13 mouse cellular contexts compared by ENCODE assay signal in genomic region chr12:85095146-85095545, GRCm38 (mm10). TPM values are rescaled to one million over a fixed set of nuclear protein-coding genes. Genes with fewer than 3 reads are reported as not detected.
DNase-seq lines count a peak whose midpoint lies in the region; ATAC-seq and TF ChIP-seq lines count a peak whose summit lies in the region.
"Had no signal": no experiment of that assay in that cellular context is flagged by ENCODE, and none has a peak within 500 bp of the region (broad histone marks: within the 10 kb centered on the region; RNA-seq: fewer than 3 reads in every experiment).

No protein-coding gene starts in this region.

- H3K9ac ChIP-seq in hindbrain, postnatal 0 days (replicated peaks; ENCODE audit: low read length), result 0 out of 2 replicates have a peak overlapping the region, but pooled peaks have one; percentile 13
- no peak overlapping the region for H3K9ac ChIP-seq in hindbrain, embryonic 13.5 days
- no peak overlapping the region for H3K9ac ChIP-seq in embryonic facial prominence, embryonic 14.5 days (ENCODE audit: low read depth, low read length)
- H3K9ac ChIP-seq: heart, embryonic 13.5 days; hindbrain, embryonic 15.5 days had no signal

- peak overlapping the region; percentile 61 for H3K27ac ChIP-seq in gastrocnemius, adult 2 months
- no peak overlapping the region for H3K27ac ChIP-seq in hindbrain, postnatal 0 days
- no peak overlapping the region for H3K27ac ChIP-seq in hindbrain, embryonic 13.5 days
- 0 out of 2 replicates have a peak overlapping the region, but pooled peaks have one; percentile 10 for H3K27ac ChIP-seq in embryonic facial prominence, embryonic 14.5 days (replicated peaks; ENCODE audit: low read depth, low read length)
- H3K27ac ChIP-seq in limb, embryonic 10.5 days, result peak overlapping the region; percentile 39; the same call in 1 of the 2 replicates
- H3K27ac ChIP-seq: heart, embryonic 13.5 days; hindbrain, embryonic 15.5 days had no signal

- no peak for TF ChIP-seq CTCF in gastrocnemius, adult 2 months (IDR thresholded peaks at IDR 0.05)
- TF ChIP-seq CTCF in hindbrain, postnatal 0 days (IDR thresholded peaks at IDR 0.05; ENCODE audit: low read depth), result no peak

- no peak overlapping the region for H3K4me3 ChIP-seq in gastrocnemius, adult 2 months
- H3K4me3 ChIP-seq in hindbrain, postnatal 0 days (ENCODE audit: low read length), result no peak overlapping the region
- no peak overlapping the region for H3K4me3 ChIP-seq in hindbrain, embryonic 13.5 days
- H3K4me3 ChIP-seq in embryonic facial prominence, embryonic 14.5 days (ENCODE audit: low read depth, low read length), result no peak overlapping the region
- no peak overlapping the region for H3K4me3 ChIP-seq in limb, embryonic 10.5 days
- H3K4me3 ChIP-seq: heart, embryonic 13.5 days; hindbrain, embryonic 15.5 days had no signal

- no peaks in the 10 kb centered on the region for H3K36me3 ChIP-seq in hindbrain, postnatal 0 days (ENCODE audit: insufficient read depth, low read length)
- H3K36me3 ChIP-seq in hindbrain, embryonic 13.5 days, result 0 out of 2 replicates have a peak, but pooled peaks cover 3% of the 10 kb centered on the region
- no peaks in the 10 kb centered on the region; the same call in 1 of the 2 replicates for H3K36me3 ChIP-seq in embryonic facial prominence, embryonic 14.5 days (ENCODE audit: control insufficient read depth, insufficient read depth, low read length)
- 0 out of 2 replicates have a peak, but pooled peaks cover 4% of the 10 kb centered on the region for H3K36me3 ChIP-seq in limb, embryonic 10.5 days
- H3K36me3 ChIP-seq: heart, embryonic 13.5 days; hindbrain, embryonic 15.5 days had no signal

- intact Hi-C loops in gastrocnemius, adult 2 months (cut with DNase I), result no loop called here

- no peaks in the 10 kb centered on the region for H3K4me1 ChIP-seq in hindbrain, postnatal 0 days (ENCODE audit: insufficient read depth, low read length)
- peaks cover 12% of the 10 kb centered on the region for H3K4me1 ChIP-seq in hindbrain, embryonic 13.5 days (replicated peaks)
- peaks cover 15% of the 10 kb centered on the region for H3K4me1 ChIP-seq in embryonic facial prominence, embryonic 14.5 days (ENCODE audit: control insufficient read depth, insufficient read depth, low read length)
- H3K4me1 ChIP-seq in limb, embryonic 10.5 days, result peaks cover 28% of the 10 kb centered on the region

- no peak for DNase-seq in gastrocnemius, adult 2 months
- DNase-seq in gastrocnemius, adult 8-10 months (ENCODE audit: low spot score in 2 of 2), result no peak
- no peak for DNase-seq in hindbrain, postnatal 0 days (ENCODE audit: low spot score)
- no peak for DNase-seq in embryonic facial prominence, embryonic 14.5 days (ENCODE audit: low spot score)
- no peak for DNase-seq in limb, embryonic 10.5 days (ENCODE audit: low spot score)
- DNase-seq in MN1 (ENCODE audit: low spot score), result no peak
- DNase-seq: adrenal gland, adult 8-10 months; kidney, adult 11 months had no signal

- 79% methylated on average over 11 of the region's 11 CpGs for WGBS in hindbrain, postnatal 0 days
- WGBS in hindbrain, embryonic 13.5 days, result 86% methylated on average over 11 of the region's 11 CpGs
- 87% methylated on average over 11 of the region's 11 CpGs for WGBS in embryonic facial prominence, embryonic 14.5 days
- 89% methylated on average over 11 of the region's 11 CpGs for WGBS in limb, embryonic 10.5 days

- no peaks in the 10 kb centered on the region for H3K27me3 ChIP-seq in hindbrain, postnatal 0 days (ENCODE audit: insufficient read depth, low read length)
- no peaks in the 10 kb centered on the region for H3K27me3 ChIP-seq in hindbrain, embryonic 13.5 days
- H3K27me3 ChIP-seq in embryonic facial prominence, embryonic 14.5 days (replicated peaks; ENCODE audit: control insufficient read depth, insufficient read depth, low read length), result no peaks in the 10 kb centered on the region
- H3K27me3 ChIP-seq in limb, embryonic 10.5 days (ENCODE audit: low read depth, poor library complexity, severe bottlenecking), result no peaks in the 10 kb centered on the region
- H3K27me3 ChIP-seq: CH12.LX; heart, embryonic 13.5 days; hindbrain, embryonic 15.5 days had no signal

- no peak overlapping the region for H3K4me2 ChIP-seq in hindbrain, postnatal 0 days (ENCODE audit: low read depth, low read length)
- H3K4me2 ChIP-seq in hindbrain, embryonic 13.5 days, result no peak overlapping the region
- H3K4me2 ChIP-seq in embryonic facial prominence, embryonic 14.5 days (ENCODE audit: low read depth, low read length), result no peak overlapping the region
- H3K4me2 ChIP-seq: heart, embryonic 13.5 days; hindbrain, embryonic 15.5 days had no signal

- peak; percentile 19; the same call in 1 of the 2 replicates for ATAC-seq in hindbrain, postnatal 0 days
- no peak for ATAC-seq in hindbrain, embryonic 13.5 days (ENCODE audit: low FRiP score)
- ATAC-seq in embryonic facial prominence, embryonic 14.5 days (ENCODE audit: low read depth), result no peak
- ATAC-seq: forebrain, embryonic 14.5 days had no signal

- H3K9me3 ChIP-seq in hindbrain, postnatal 0 days (ENCODE audit: low read length), result no peaks in the 10 kb centered on the region
- no peaks in the 10 kb centered on the region for H3K9me3 ChIP-seq in hindbrain, embryonic 13.5 days
- no peaks in the 10 kb centered on the region for H3K9me3 ChIP-seq in embryonic facial prominence, embryonic 14.5 days (ENCODE audit: control insufficient read depth, low read length)
- H3K9me3 ChIP-seq in limb, embryonic 10.5 days (replicated peaks), result no peaks in the 10 kb centered on the region
- H3K9me3 ChIP-seq: heart, embryonic 13.5 days; hindbrain, embryonic 15.5 days had no signal

RNA-seq across cellular contexts. Expression of gene Prox2, which starts 15.4 kb away (rescaled TPM):
- total RNA-seq in gastrocnemius, adult 2 months (2021), result 1 to 10 TPM; 1.7 to 3.0 TPM
- 1 to 10 TPM; 2.0 to 3.3 (median 2.6) TPM for total RNA-seq in gastrocnemius, adult 8-10 months (2022)
- 0.68 and 0.79 TPM in 2 replicates for total RNA-seq in hindbrain, postnatal 0 days (2014; rRNA removed)
- 1.4 and 2.0 TPM in 2 replicates for polyA plus RNA-seq in hindbrain, postnatal 0 days (2015; fragmentation: Nextera tagmentation; extraction: Ambion mirVana)
- 2.0 and 2.2 TPM in 2 replicates for polyA plus RNA-seq in hindbrain, embryonic 13.5 days (2015; fragmentation: Nextera tagmentation; extraction: Ambion mirVana)
- polyA plus RNA-seq in embryonic facial prominence, embryonic 14.5 days (2014; fragmentation: Nextera tagmentation; extraction: Ambion mirVana), result 2.9 and 3.9 TPM in 2 replicates
- 2.4 and 2.7 TPM in 2 replicates for polyA plus RNA-seq in limb, embryonic 10.5 days (2016; fragmentation: Nextera tagmentation; extraction: Ambion mirVana)

RNA-seq across cellular contexts. Expression of gene Dlst, which starts 15.5 kb away (rescaled TPM):
- 100 to 1,000 TPM; 247 to 365 TPM for total RNA-seq in gastrocnemius, adult 2 months (2021)
- total RNA-seq in gastrocnemius, adult 8-10 months (2022), result 100 to 1,000 TPM; 236 to 267 (median 263) TPM
- total RNA-seq in hindbrain, postnatal 0 days (2014; rRNA removed), result 104 and 115 TPM in 2 replicates
- polyA plus RNA-seq in hindbrain, postnatal 0 days (2015; fragmentation: Nextera tagmentation; extraction: Ambion mirVana), result 104 and 108 TPM in 2 replicates
- 103 and 107 TPM in 2 replicates for polyA plus RNA-seq in hindbrain, embryonic 13.5 days (2015; fragmentation: Nextera tagmentation; extraction: Ambion mirVana)
- polyA plus RNA-seq in embryonic facial prominence, embryonic 14.5 days (2014; fragmentation: Nextera tagmentation; extraction: Ambion mirVana), result 110 and 112 TPM in 2 replicates
- 116 and 123 TPM in 2 replicates for polyA plus RNA-seq in limb, embryonic 10.5 days (2016; fragmentation: Nextera tagmentation; extraction: Ambion mirVana)

RNA-seq across cellular contexts. Expression of gene Rps6kl1, which starts 55.9 kb away (rescaled TPM):
- total RNA-seq in gastrocnemius, adult 2 months (2021), result 1 to 10 TPM in 1 of 2 experiments, under 1 TPM in 1; 0.94 to 1.1 TPM
- under 1 TPM; 0.31 to 0.46 (median 0.32) TPM for total RNA-seq in gastrocnemius, adult 8-10 months (2022)
- 42.0 TPM in 2 replicates for total RNA-seq in hindbrain, postnatal 0 days (2014; rRNA removed)
- 29.3 and 30.8 TPM in 2 replicates for polyA plus RNA-seq in hindbrain, postnatal 0 days (2015; fragmentation: Nextera tagmentation; extraction: Ambion mirVana)
- polyA plus RNA-seq in hindbrain, embryonic 13.5 days (2015; fragmentation: Nextera tagmentation; extraction: Ambion mirVana), result 23.3 and 24.1 TPM in 2 replicates
- 1.5 and 1.8 TPM in 2 replicates for polyA plus RNA-seq in embryonic facial prominence, embryonic 14.5 days (2014; fragmentation: Nextera tagmentation; extraction: Ambion mirVana)
- 0.39 and 0.45 TPM in 2 replicates for polyA plus RNA-seq in limb, embryonic 10.5 days (2016; fragmentation: Nextera tagmentation; extraction: Ambion mirVana)

Comparison
In these comparisons a context has a peak if more than half of its experiments do, and no peak if none do; other contexts are left out.
1. H3K27ac ChIP-seq: peak in gastrocnemius, adult 2 months (single experiment), embryonic facial prominence, embryonic 14.5 days (single experiment) and limb, embryonic 10.5 days (single experiment); none in hindbrain, postnatal 0 days (single experiment) and hindbrain, embryonic 13.5 days (single experiment).